Mouse (Mus musculus) hindbrain, embryonic 11.5 days (tissue): Measurements from ENCODE around the gene Fn1. TPM values are rescaled to one million over a fixed set of nuclear protein-coding genes. Genes with fewer than 3 reads are reported as not detected.

Experiments
- ATAC-seq: fragments of 200-750 bp; cut with Nextera tagmentation; 2 replicates; pipeline ENCODE4 v1.8.0; 2017; ENCODE audit warnings: mild to moderate bottlenecking, moderate TSS enrichment, moderate library complexity; ENCODE audit not compliant: low FRiP score
- DNase-seq: peaks from one replicate; pipeline ENCODE4 v3.0.0-alpha.2; 2015; ENCODE audit warnings: low spot score
- H3K27ac ChIP-seq: fragments of 300-500 bp; sonication (generic); 2 replicates; pipeline ENCODE4 v1.5.1; 2014; ENCODE audit warnings: mild to moderate bottlenecking, low read depth, low read length
- H3K27me3 ChIP-seq: fragments of 300-500 bp; sonication (generic); 2 replicates; pipeline ENCODE4 v1.6.1; 2014; ENCODE audit warnings: mild to moderate bottlenecking, low read length, moderate library complexity, mixed read lengths; ENCODE audit not compliant: control insufficient read depth, insufficient read depth
- H3K36me3 ChIP-seq: fragments of 300-500 bp; sonication (generic); 2 replicates; pipeline ENCODE4 v1.6.1; 2014; ENCODE audit warnings: mild to moderate bottlenecking, low read length, moderate library complexity, mixed read lengths; ENCODE audit not compliant: control insufficient read depth, insufficient read depth
- H3K4me1 ChIP-seq: fragments of 300-500 bp; sonication (generic); replicated peaks from 2 replicates; pipeline ENCODE4 v1.6.1; 2014; ENCODE audit warnings: low read length, mixed read lengths; ENCODE audit not compliant: control insufficient read depth, insufficient read depth
- H3K4me2 ChIP-seq: fragments of 300-500 bp; sonication (generic); replicated peaks from 2 replicates; pipeline ENCODE4 v1.6.1; 2014; ENCODE audit warnings: mild to moderate bottlenecking, low read depth, low read length
- H3K4me3 ChIP-seq: fragments of 300-500 bp; sonication (generic); 2 replicates; pipeline ENCODE4 v1.5.1; 2014; ENCODE audit warnings: low read depth, low read length
- H3K9ac ChIP-seq: fragments of 300-500 bp; sonication (generic); 2 replicates; pipeline ENCODE4 v1.6.1; 2014; ENCODE audit warnings: low read depth, low read length
- H3K9me3 ChIP-seq: fragments of 300-500 bp; sonication (generic); 2 replicates; pipeline ENCODE4 v1.6.1; 2016; ENCODE audit warnings: low read length; ENCODE audit not compliant: control insufficient read depth
- WGBS: fragments of 180-500 bp; shearing (Covaris S2); extraction: QIAGEN DNeasy Blood & Tissue Kit; methylation state at CpG from one replicate; pipeline ENCODE4 v1.1.7; 2014; 5-methylcytosine and 5-hydroxymethylcytosine counted together
- polyA plus RNA-seq: library from polyadenylated mRNA; unstranded; fragments of >200 nt; fragmentation: Nextera tagmentation; extraction: Ambion mirVana; gene quantifications from 2 replicates; pipeline ENCODE4 v1.2.1, GENCODE M21; 2014

The Fn1 gene
- polyA plus RNA-seq, 1 experiment from 2014 or later, result 85.4 TPM

DNA sequence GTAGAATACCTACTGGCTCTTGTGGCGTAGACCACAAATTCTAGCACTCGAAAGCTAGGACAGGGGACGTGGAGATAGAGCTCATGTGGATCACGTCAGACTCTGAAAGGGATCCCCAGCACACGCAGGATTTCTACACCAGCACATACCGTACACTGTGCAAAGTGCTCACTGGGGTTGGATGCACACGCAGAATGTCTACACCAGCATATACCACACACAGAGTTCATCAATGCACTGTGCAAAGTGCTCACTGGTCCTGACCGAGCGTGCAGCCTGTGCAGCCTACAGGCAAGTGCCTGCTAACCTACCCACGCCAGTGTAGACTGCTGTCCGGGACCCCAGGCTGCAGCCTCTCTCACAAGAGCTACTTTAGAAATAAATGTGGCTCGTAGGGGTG, 72.6 kb downstream of the Fn1 start:
- Histone ChIP-seq H3K27ac (no peak overlapping the region), H3K4me1 (no peaks in the 10 kb centered on the region), H3K27me3 (no peaks in the 10 kb centered on the region), H3K9ac (no peak overlapping the region), H3K36me3 (peaks cover 7% of the 10 kb centered on the region), H3K4me2 (no peak overlapping the region), H3K4me3 (no peak overlapping the region), H3K9me3 (no peaks in the 10 kb centered on the region)
- ATAC-seq (no peak), DNase-seq (no peak)
- WGBS, result 92% methylated on average over 12 of the region's 12 CpGs

DNA sequence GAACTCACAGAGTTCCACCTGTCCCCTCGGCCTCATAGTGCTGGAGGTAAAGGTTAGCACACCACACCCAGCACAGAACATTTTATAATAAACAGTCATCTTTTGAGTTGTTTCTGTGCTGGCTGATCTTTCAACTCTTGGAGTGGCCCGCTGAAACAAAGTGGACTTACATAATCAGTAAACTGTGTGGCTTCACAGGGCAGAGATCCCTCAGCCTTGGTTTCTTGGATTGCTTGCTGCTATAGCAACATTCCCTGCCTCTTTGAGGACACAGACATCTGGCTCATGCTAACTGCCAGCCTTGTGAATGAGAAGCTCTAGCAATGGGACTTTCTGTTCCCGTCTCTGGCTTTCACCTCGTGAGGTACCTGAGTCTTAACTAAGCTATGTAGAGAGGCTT, 73.5 kb downstream of the Fn1 start:
- Histone ChIP-seq H3K4me3 (no peak overlapping the region), H3K9me3 (no peaks in the 10 kb centered on the region), H3K9ac (no peak overlapping the region), H3K36me3 (peaks cover 7% of the 10 kb centered on the region), H3K27ac (no peak overlapping the region), H3K27me3 (no peaks in the 10 kb centered on the region), H3K4me1 (no peaks in the 10 kb centered on the region), H3K4me2 (no peak overlapping the region)
- 93% methylated on average over 4 of the region's 4 CpGs for WGBS
- DNase-seq, result no peak
- no peak for ATAC-seq

DNA sequence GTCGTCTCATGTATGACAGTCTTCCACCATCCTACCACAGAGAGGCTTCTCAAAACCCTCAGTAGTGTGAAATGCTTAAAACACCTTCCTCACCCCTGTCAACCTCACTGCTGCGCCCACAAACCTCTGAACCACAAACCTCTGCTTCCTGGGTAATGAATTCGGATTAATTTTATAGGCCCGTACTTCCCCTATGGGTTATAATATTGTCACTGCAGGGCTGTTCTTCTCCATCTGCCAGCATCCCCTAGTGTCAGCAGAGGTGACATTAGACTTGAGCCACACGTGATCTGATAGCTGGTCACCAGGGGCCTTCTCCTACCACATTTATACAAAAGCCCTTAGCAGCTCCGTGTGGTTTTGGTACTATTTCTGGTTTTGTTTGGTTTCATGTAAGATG, 76.2 kb downstream of the Fn1 start:
- 91% methylated on average over 6 of the region's 6 CpGs for WGBS
- H3K36me3 ChIP-seq, result peaks cover 7% of the 10 kb centered on the region

DNA sequence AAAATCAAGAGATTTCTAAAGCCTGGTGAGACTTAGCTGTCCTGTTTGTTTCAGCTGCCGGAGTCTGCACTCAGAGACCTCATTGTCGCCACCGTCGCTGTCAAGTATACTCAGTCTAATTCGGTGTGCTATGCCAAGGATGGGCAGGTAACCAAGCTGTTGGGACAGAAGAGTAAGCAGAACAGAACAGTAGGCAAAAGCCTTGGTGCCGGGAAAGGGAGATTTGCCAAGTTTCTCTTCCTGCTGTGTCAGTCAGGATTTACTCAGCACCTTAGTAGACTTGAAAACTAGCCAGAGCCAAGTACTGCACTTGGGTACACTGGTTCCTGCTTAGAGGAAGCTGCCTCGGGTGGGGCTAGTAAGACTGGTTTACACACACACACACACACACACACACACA, 77.0 kb downstream of the Fn1 start:
- Histone ChIP-seq H3K36me3 (peaks cover 12% of the 10 kb centered on the region), H3K27ac (no peak overlapping the region), H3K4me2 (no peak overlapping the region), H3K9ac (no peak overlapping the region), H3K4me3 (no peak overlapping the region), H3K9me3 (no peaks in the 10 kb centered on the region), H3K4me1 (no peaks in the 10 kb centered on the region), H3K27me3 (no peaks in the 10 kb centered on the region)
- DNase-seq (no peak), ATAC-seq (no peak)
- 94% methylated on average over 7 of the region's 7 CpGs for WGBS

More for the DNA sequence above, 76.2 kb downstream of the Fn1 start:
- Histone ChIP-seq H3K4me1 (no peaks in the 10 kb centered on the region), H3K4me2 (no peak overlapping the region), H3K9ac (no peak overlapping the region), H3K27ac (no peak overlapping the region), H3K4me3 (no peak overlapping the region), H3K9me3 (no peaks in the 10 kb centered on the region), H3K27me3 (no peaks in the 10 kb centered on the region)
- DNase-seq, result no peak
- no peak for ATAC-seq

DNA sequence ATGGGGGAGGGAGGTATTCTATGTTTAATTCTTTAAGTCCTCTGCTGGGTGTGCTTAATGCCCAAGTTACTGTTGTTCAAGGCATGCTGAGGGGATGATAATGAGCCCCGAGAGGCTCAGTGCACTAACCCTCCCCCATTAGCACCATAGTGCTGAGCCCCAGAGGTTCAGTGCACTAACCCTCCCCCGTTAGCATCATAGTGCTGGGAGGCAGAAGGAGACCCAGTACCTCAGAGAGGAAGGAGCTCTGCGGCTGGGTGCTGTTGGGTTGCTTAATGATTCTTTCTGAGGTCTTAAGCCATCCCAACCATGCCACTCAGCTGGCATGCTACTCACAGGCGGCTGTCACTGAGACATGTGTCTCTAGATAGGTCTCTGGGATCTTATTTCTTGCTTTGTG, 82.9 kb downstream of the Fn1 start:
- DNase-seq (no peak), ATAC-seq (no peak)
- 83% methylated on average over 4 of the region's 4 CpGs for WGBS
- H3K27ac ChIP-seq, result no peak overlapping the region
- H3K9me3 ChIP-seq, result no peaks in the 10 kb centered on the region
- H3K4me3 ChIP-seq, result no peak overlapping the region
- peaks cover 13% of the 10 kb centered on the region for H3K36me3 ChIP-seq
- H3K4me2 ChIP-seq, result no peak overlapping the region
- H3K4me1 ChIP-seq, result no peaks in the 10 kb centered on the region
- H3K27me3 ChIP-seq, result no peaks in the 10 kb centered on the region
- H3K9ac ChIP-seq, result no peak overlapping the region

DNA sequence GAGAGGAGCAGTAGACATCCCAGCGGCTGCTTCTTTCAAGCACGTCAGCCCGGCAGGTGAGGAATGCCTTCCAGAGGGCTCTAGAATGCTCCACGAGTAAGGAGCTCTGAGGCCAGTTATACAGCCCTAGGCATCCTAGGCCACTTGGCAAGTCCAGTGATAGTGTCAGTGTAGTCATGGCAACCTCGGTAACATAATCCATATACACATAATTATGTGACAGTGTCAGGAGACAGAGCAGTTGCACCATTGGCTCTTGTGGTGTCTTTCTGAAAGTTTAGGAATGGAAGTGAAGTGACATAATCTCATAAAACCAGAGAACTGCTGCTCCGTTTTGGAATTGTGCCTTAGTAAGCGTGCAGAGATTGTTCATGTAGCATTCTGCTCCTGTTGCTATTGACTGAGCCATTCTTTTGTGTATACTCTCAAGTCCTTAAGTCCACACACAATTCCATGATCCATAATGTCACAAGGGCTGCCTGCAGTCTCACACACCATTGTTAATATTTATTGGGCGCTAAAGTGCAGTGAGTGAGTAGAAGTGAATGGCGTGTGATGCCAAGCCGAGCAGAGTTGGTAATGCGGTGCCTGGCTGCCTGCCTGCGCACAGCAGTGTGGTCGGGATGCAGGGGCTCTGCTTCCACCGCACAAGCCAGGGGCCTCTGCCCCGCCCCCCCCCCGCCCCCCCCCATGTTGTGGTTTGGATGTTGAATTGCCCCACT, 85.0 kb downstream of the Fn1 start:
- ATAC-seq (no peak), DNase-seq (no peak)
- H3K9me3 ChIP-seq, result no peaks in the 10 kb centered on the region
- 90% methylated on average over 16 of the region's 16 CpGs for WGBS
- H3K36me3 ChIP-seq, result peaks cover 18% of the 10 kb centered on the region
- H3K4me3 ChIP-seq, result no peak overlapping the region
- no peak overlapping the region for H3K9ac ChIP-seq
- H3K4me2 ChIP-seq, result no peak overlapping the region
- no peaks in the 10 kb centered on the region for H3K4me1 ChIP-seq
- no peaks in the 10 kb centered on the region for H3K27me3 ChIP-seq
- no peak overlapping the region for H3K27ac ChIP-seq

DNA sequence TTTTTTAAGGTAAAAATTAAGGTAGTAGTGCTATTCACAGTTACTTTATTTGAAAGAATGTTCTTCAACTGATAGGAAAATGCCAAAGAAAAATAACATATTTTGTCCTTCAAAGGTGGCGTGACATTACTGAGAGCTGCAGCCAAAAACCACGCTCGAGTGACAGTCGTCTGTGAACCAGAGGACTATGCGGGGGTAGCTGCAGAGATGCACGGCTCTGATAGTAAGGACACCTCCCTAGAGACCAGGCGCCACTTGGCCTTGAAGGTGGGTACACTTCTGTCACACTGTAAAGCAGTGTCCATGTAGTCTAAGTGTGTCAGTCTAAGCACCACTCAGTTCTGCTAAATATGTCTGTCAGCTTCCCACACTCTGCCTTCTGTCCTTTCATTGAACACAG, 88.7 kb downstream of the Fn1 start:
- Histone ChIP-seq H3K36me3 (peaks cover 15% of the 10 kb centered on the region), H3K27ac (no peak overlapping the region), H3K9me3 (no peaks in the 10 kb centered on the region), H3K4me2 (no peak overlapping the region), H3K27me3 (no peaks in the 10 kb centered on the region), H3K4me1 (no peaks in the 10 kb centered on the region), H3K4me3 (no peak overlapping the region), H3K9ac (no peak overlapping the region)
- WGBS, result 90% methylated on average over 7 of the region's 7 CpGs
- ATAC-seq (no peak), DNase-seq (no peak)

DNA sequence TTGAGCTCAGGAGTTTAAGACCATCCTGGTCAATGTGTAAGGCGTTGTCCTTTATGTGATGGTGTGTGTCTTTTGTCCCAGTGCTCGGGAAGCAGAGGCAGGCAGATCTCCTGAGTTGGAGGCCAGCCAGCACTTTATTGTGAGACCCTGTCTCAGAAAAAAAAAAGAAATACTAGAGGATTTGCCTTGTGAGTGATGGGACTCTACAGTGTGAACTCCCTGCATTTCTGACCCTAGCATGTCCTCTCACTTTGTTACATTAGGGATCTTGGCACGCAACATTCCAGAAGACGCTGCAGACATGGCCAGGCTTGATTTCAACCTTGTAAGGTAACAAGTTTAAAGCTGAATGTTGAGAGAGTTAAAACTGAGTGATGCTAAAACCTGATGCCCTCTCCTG, 92.4 kb downstream of the Fn1 start:
- H3K36me3 ChIP-seq, result peaks cover 10% of the 10 kb centered on the region
- no peak overlapping the region for H3K9ac ChIP-seq
- H3K4me1 ChIP-seq, result no peaks in the 10 kb centered on the region
- ATAC-seq (no peak), DNase-seq (no peak)
- no peak overlapping the region for H3K27ac ChIP-seq
- WGBS, result 96% methylated on average over 4 of the region's 4 CpGs
- no peaks in the 10 kb centered on the region for H3K27me3 ChIP-seq
- H3K9me3 ChIP-seq, result no peaks in the 10 kb centered on the region
- no peak overlapping the region for H3K4me2 ChIP-seq
- no peak overlapping the region for H3K4me3 ChIP-seq
